Comparison of ENCODE assay signal across 11 mouse cellular contexts in genomic region chr10:23880695-23881094, GRCm38 (mm10). TPM values are rescaled to one million over a fixed set of nuclear protein-coding genes. Genes with fewer than 3 reads are reported as not detected.
DNase-seq lines count a peak whose midpoint lies in the region; ATAC-seq and TF ChIP-seq lines count a peak whose summit lies in the region.
"Had no signal": no experiment of that assay in that cellular context is flagged by ENCODE, and none has a peak within 500 bp of the region (broad histone marks: within the 10 kb centered on the region; RNA-seq: fewer than 3 reads in every experiment).

No protein-coding gene starts in this region.

- H3K36me3 ChIP-seq in liver, adult 2 months (ENCODE audit: control insufficient read depth, insufficient read depth, low read length), result no peaks in the 10 kb centered on the region
- H3K36me3 ChIP-seq in liver, embryonic 12.5 days, result no peaks in the 10 kb centered on the region
- H3K36me3 ChIP-seq in hindbrain, embryonic 10.5 days, result no peaks in the 10 kb centered on the region

- H3K9ac ChIP-seq in liver, adult 2 months (ENCODE audit: low read depth, low read length), result no peak overlapping the region; the same call in 1 of the 2 replicates
- H3K9ac ChIP-seq in liver, embryonic 12.5 days, result no peak overlapping the region

- peak; percentile 46 to 50 for DNase-seq in cerebellum, postnatal 10 days
- peak; percentile 30 for DNase-seq in liver, adult 2 months (ENCODE audit: extremely low read depth, low read depth, low spot score)
- DNase-seq in brain, adult 2 months (ENCODE audit: low read depth, low spot score), result peak; percentile 3
- no peak for DNase-seq in ovary, postnatal 36 days (ENCODE audit: low spot score)
- no peak for DNase-seq in hindbrain, embryonic 10.5 days (ENCODE audit: low spot score)

- 80% methylated on average over 6 of the region's 6 CpGs for WGBS in liver, adult 2 months
- 66% methylated on average over 6 of the region's 6 CpGs for WGBS in liver, embryonic 12.5 days (ENCODE audit: insufficient replicate concordance)
- WGBS in hindbrain, embryonic 10.5 days, result 93% methylated on average over 6 of the region's 6 CpGs

- H3K79me2 ChIP-seq in liver, adult 2 months (ENCODE audit: control insufficient read depth, insufficient read depth, low read length), result no peaks in the 10 kb centered on the region

- ATAC-seq in cerebellum, adult (ENCODE audit: insufficient number of reproducible peaks, low FRiP score, low TSS enrichment), result no peak
- no peak for ATAC-seq in liver, embryonic 12.5 days
- ATAC-seq in megakaryocyte-erythroid progenitor cell, adult 5-6 weeks (replicated peaks; ENCODE audit: low FRiP score, low TSS enrichment, poor library complexity, severe bottlenecking), result 0 out of 2 replicates have a peak, but pooled peaks have one; percentile 74
- ATAC-seq: hindbrain, embryonic 16.5 days had no signal

- TF ChIP-seq CTCF in liver, adult 2 months (IDR thresholded peaks at IDR 0.05; ENCODE audit: low read depth, low read length), result peak; percentile 25; the same call in 1 of the 2 replicates

- no peak overlapping the region for H3K4me2 ChIP-seq in liver, embryonic 12.5 days

- H3K4me1 ChIP-seq in liver, adult 2 months (ENCODE audit: control insufficient read depth, insufficient read depth, low read length), result peaks cover 3% of the 10 kb centered on the region; the same call in 1 of the 2 replicates
- no peaks in the 10 kb centered on the region for H3K4me1 ChIP-seq in liver, embryonic 12.5 days
- no peaks in the 10 kb centered on the region for H3K4me1 ChIP-seq in hindbrain, embryonic 10.5 days (replicated peaks)

- no peak overlapping the region for H3K4me3 ChIP-seq in liver, adult 2 months (ENCODE audit: insufficient read depth, low read depth, low read length)
- H3K4me3 ChIP-seq in liver, embryonic 12.5 days, result no peak overlapping the region
- H3K4me3 ChIP-seq in hindbrain, embryonic 10.5 days, result no peak overlapping the region

- peaks cover 6% of the 10 kb centered on the region; the same call in 1 of the 2 replicates for H3K9me3 ChIP-seq in liver, embryonic 12.5 days (replicated peaks)
- peaks cover 5% of the 10 kb centered on the region for H3K9me3 ChIP-seq in hindbrain, embryonic 10.5 days

- no peaks in the 10 kb centered on the region for H3K27me3 ChIP-seq in liver, adult 2 months (ENCODE audit: control insufficient read depth, insufficient read depth, low read length)
- H3K27me3 ChIP-seq in liver, embryonic 12.5 days (replicated peaks), result no peaks in the 10 kb centered on the region
- no peaks in the 10 kb centered on the region for H3K27me3 ChIP-seq in hindbrain, embryonic 10.5 days (ENCODE audit: insufficient read depth, poor library complexity, severe bottlenecking)

- H3K27ac ChIP-seq in liver, adult 2 months (replicated peaks; ENCODE audit: insufficient read depth, low read depth, low read length), result no peak overlapping the region
- no peak overlapping the region for H3K27ac ChIP-seq in liver, embryonic 12.5 days
- H3K27ac ChIP-seq in hindbrain, embryonic 10.5 days, result no peak overlapping the region

- TF ChIP-seq POLR2A in liver, adult 2 months (IDR thresholded peaks at IDR 0.05; ENCODE audit: extremely low read depth, insufficient read depth, low read length), result no peak

RNA-seq across cellular contexts. Expression of gene Vnn1, which starts 13.8 kb away (rescaled TPM):
- total RNA-seq in liver, adult 2 months (2014; rRNA removed), result 18.5 and 48.4 TPM in 2 replicates
- polyA plus RNA-seq in liver, adult 2 months (2012; rRNA removed), result 34.7 and 40.5 TPM in 2 replicates
- polyA plus RNA-seq in liver, embryonic 12.5 days (2016; fragmentation: Nextera tagmentation; extraction: Ambion mirVana), result 0.94 and 1.1 TPM in 2 replicates
- total RNA-seq in megakaryocyte-erythroid progenitor cell, adult 5-6 weeks (2014; fragmentation: Nextera tagmentation), result not detected in 2 replicates
- total RNA-seq in megakaryocyte-erythroid progenitor cell, adult 5-6 weeks (2017), result not detected in 2 replicates
- polyA plus RNA-seq in hindbrain, embryonic 10.5 days (2016; fragmentation: Nextera tagmentation; extraction: Ambion mirVana), result 3.1 and 4.6 TPM in 2 replicates
- total RNA-seq: neutrophil, adult 5-6 weeks had no signal

RNA-seq across cellular contexts. Expression of gene Vnn3, which starts 29.4 kb away (rescaled TPM):
- 86.2 and 110 TPM in 2 replicates for total RNA-seq in liver, adult 2 months (2014; rRNA removed)
- polyA plus RNA-seq in liver, adult 2 months (2012; rRNA removed), result 54.9 and 58.7 TPM in 2 replicates
- polyA plus RNA-seq in liver, embryonic 12.5 days (2016; fragmentation: Nextera tagmentation; extraction: Ambion mirVana), result 0.07 TPM in 1 of 2 replicates, not detected in the other
- total RNA-seq in megakaryocyte-erythroid progenitor cell, adult 5-6 weeks (2014; fragmentation: Nextera tagmentation), result not detected in 2 replicates
- not detected in 2 replicates for total RNA-seq in megakaryocyte-erythroid progenitor cell, adult 5-6 weeks (2017)
- polyA plus RNA-seq in hindbrain, embryonic 10.5 days (2016; fragmentation: Nextera tagmentation; extraction: Ambion mirVana), result not detected in 2 replicates

RNA-seq across cellular contexts. Expression of gene Taar1, which starts 39.5 kb away (rescaled TPM):
- not detected in 2 replicates for total RNA-seq in liver, adult 2 months (2014; rRNA removed)
- not detected in 2 replicates for polyA plus RNA-seq in liver, adult 2 months (2012; rRNA removed)
- polyA plus RNA-seq in liver, embryonic 12.5 days (2016; fragmentation: Nextera tagmentation; extraction: Ambion mirVana), result not detected in 2 replicates
- total RNA-seq in megakaryocyte-erythroid progenitor cell, adult 5-6 weeks (2014; fragmentation: Nextera tagmentation), result not detected in 2 replicates
- not detected in 2 replicates for total RNA-seq in megakaryocyte-erythroid progenitor cell, adult 5-6 weeks (2017)
- not detected in 2 replicates for polyA plus RNA-seq in hindbrain, embryonic 10.5 days (2016; fragmentation: Nextera tagmentation; extraction: Ambion mirVana)
- total RNA-seq: gastrocnemius, adult 18-20 months; neutrophil, adult 5-6 weeks had no signal
- polyA plus RNA-seq: hindbrain, embryonic 16.5 days had no signal

RNA-seq across cellular contexts. Expression of gene Taar2, which starts 57.7 kb away (rescaled TPM):
- not detected in 2 replicates for total RNA-seq in liver, adult 2 months (2014; rRNA removed)
- not detected in 2 replicates for polyA plus RNA-seq in liver, adult 2 months (2012; rRNA removed)
- not detected in 2 replicates for polyA plus RNA-seq in liver, embryonic 12.5 days (2016; fragmentation: Nextera tagmentation; extraction: Ambion mirVana)
- not detected in 2 replicates for total RNA-seq in megakaryocyte-erythroid progenitor cell, adult 5-6 weeks (2014; fragmentation: Nextera tagmentation)
- not detected in 2 replicates for total RNA-seq in megakaryocyte-erythroid progenitor cell, adult 5-6 weeks (2017)
- polyA plus RNA-seq in hindbrain, embryonic 10.5 days (2016; fragmentation: Nextera tagmentation; extraction: Ambion mirVana), result not detected in 2 replicates
- total RNA-seq: gastrocnemius, adult 18-20 months; neutrophil, adult 5-6 weeks had no signal
- polyA plus RNA-seq: hindbrain, embryonic 16.5 days had no signal

Comparison
In these comparisons a context has a peak if more than half of its experiments do, and no peak if none do; other contexts are left out.
1. RNA of gene Vnn3, which starts 29.4 kb away (polyA plus RNA-seq): 54.9 to 58.7 TPM in liver, adult 2 months; 0.07 TPM in liver, embryonic 12.5 days and not detected in hindbrain, embryonic 10.5 days; every median in the first group is over 10 times any median in the second.
2. DNase-seq: peak in cerebellum, postnatal 10 days (2 of 2), liver, adult 2 months (single experiment) and brain, adult 2 months (single experiment); none in ovary, postnatal 36 days (single experiment) and hindbrain, embryonic 10.5 days (single experiment).